Mouse (Mus musculus): ENCODE results near the gene Arhgap35.
A peak's percentile ranks its signal among the peaks of the same experiment; 100 is the strongest.

- TF ChIP-seq CTCF (IDR thresholded peaks at IDR 0.05; ENCODE audit: low read depth) (no peak), EP300 (IDR thresholded peaks at IDR 0.05; ENCODE audit: low read depth) (peak; percentile 4; the same call in 1 of the 2 replicates)
Measured at GRCm38 (mm10) chr7:16584384-16584783, 30.4 kb downstream of the Arhgap35 start.

All from heart, postnatal 0 days (tissue).